Mouse (Mus musculus): ENCODE data around the gene Klk7. TPM values are rescaled to one million over a fixed set of nuclear protein-coding genes. Genes with fewer than 3 reads are reported as not detected.

Klk7 gene
- not detected in 2 replicates for polyA plus RNA-seq (2021; fragmentation: Nextera tagmentation)
- long read RNA-seq, experiment 1, result 0 reads
- long read RNA-seq, experiment 2, result 0 reads

GRCm38 (mm10) chr7:43810994-43811393, at the start of gene Klk7:
Klk7 (plus strand) TSS chr7:43811294.

GRCm38 (mm10) chr7:43768597-43768996, 42.5 kb upstream of the Klk7 start, which contains the start of gene Klk12:
Klk12 (plus strand) TSS chr7:43768897.

DNA sequence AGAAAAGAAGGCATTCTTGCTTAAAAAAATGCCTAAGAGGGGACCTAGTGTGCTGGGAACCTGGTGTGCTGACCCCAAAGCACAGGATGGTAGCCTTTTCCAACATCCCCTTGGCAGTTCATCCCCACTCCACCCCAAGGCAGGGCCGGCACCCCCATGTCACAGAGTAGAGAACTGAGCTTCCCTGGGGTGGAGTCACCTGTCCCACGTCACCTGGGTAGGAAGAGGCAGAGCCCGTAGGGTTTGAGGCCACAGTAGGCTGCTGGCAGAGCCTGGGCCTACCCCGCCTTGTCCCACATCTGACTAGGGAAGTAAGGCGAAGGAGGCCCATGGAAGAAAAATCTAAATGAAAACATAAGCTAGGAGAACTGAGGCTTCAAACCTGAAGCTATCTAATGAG, 36.7 kb upstream of the Klk7 start, which contains the start of gene Klk11:
TSS of gene Klk11 (plus strand) at position 241 of the 400 bp plus-strand sequence.

GRCm38 (mm10) chr7:43780746-43781145, 30.3 kb upstream of the Klk7 start, which contains the start of gene Klk10:
Klk10 (plus strand) TSS chr7:43781035.

GRCm38 (mm10) chr7:43791591-43791990, 19.5 kb upstream of the Klk7 start, which contains the start of gene Klk9:
Klk9 (plus strand) TSS chr7:43791891.

GRCm38 (mm10) chr7:43797333-43797769, 13.7 kb upstream of the Klk7 start, which contains the start of gene Klk8:
Klk8 (plus strand) TSS chr7:43797577.

GRCm38 (mm10) chr7:43824199-43824598, 13.1 kb downstream of the Klk7 start, which contains the start of gene Klk6:
Klk6 (plus strand) TSS chr7:43824499.

GRCm38 (mm10) chr7:43841701-43842100, 30.6 kb downstream of the Klk7 start, which contains the start of gene Klk5:
Klk5 (plus strand) TSS chr7:43841971.

Other genes with a start within 250 kb of the Klk7 start
- gene Zfp658, start 249.0 kb upstream of the Klk7 start, polyA plus RNA-seq (2021; fragmentation: Nextera tagmentation), result 1.2 and 1.6 TPM in 2 replicates
- 5.4 and 5.5 TPM in 2 replicates for gene Zfp719, start 231.7 kb upstream of the Klk7 start, polyA plus RNA-seq (2021; fragmentation: Nextera tagmentation)
- not detected in 2 replicates for gene Zfp819, start 204.1 kb upstream of the Klk7 start, polyA plus RNA-seq (2021; fragmentation: Nextera tagmentation)
- gene Ceacam18, start 176.6 kb upstream of the Klk7 start, polyA plus RNA-seq (2021; fragmentation: Nextera tagmentation), result not detected in 2 replicates
- 0.54 and 0.59 TPM in 2 replicates for gene Siglece, start 151.1 kb upstream of the Klk7 start, polyA plus RNA-seq (2021; fragmentation: Nextera tagmentation)
- 5.3 and 6.3 TPM in 2 replicates for gene Ctu1, start 139.3 kb upstream of the Klk7 start, polyA plus RNA-seq (2021; fragmentation: Nextera tagmentation)
- gene Klk14, start 120.9 kb upstream of the Klk7 start, polyA plus RNA-seq (2021; fragmentation: Nextera tagmentation), result not detected in 2 replicates
- not detected in 2 replicates for gene Klk13, start 98.7 kb upstream of the Klk7 start, polyA plus RNA-seq (2021; fragmentation: Nextera tagmentation)
- gene Klk12, start 42.4 kb upstream of the Klk7 start, polyA plus RNA-seq (2021; fragmentation: Nextera tagmentation), result not detected in 2 replicates
- gene Klk11, start 36.7 kb upstream of the Klk7 start, polyA plus RNA-seq (2021; fragmentation: Nextera tagmentation), result not detected in 2 replicates
- 0.15 and 0.34 TPM in 2 replicates for gene Klk10, start 30.3 kb upstream of the Klk7 start, polyA plus RNA-seq (2021; fragmentation: Nextera tagmentation)
- not detected in 2 replicates for gene Klk9, start 19.4 kb upstream of the Klk7 start, polyA plus RNA-seq (2021; fragmentation: Nextera tagmentation)
- gene Klk8, start 13.7 kb upstream of the Klk7 start, polyA plus RNA-seq (2021; fragmentation: Nextera tagmentation), result 9.7 and 10.3 TPM in 2 replicates
- gene Klk6, start 13.2 kb downstream of the Klk7 start, polyA plus RNA-seq (2021; fragmentation: Nextera tagmentation), result 7.3 and 12.8 TPM in 2 replicates
- gene Klk5, start 30.7 kb downstream of the Klk7 start, polyA plus RNA-seq (2021; fragmentation: Nextera tagmentation), result not detected in 2 replicates
- not detected in 2 replicates for gene Klk4, start 69.9 kb downstream of the Klk7 start, polyA plus RNA-seq (2021; fragmentation: Nextera tagmentation)
- not detected in 2 replicates for gene Klk15, start 122.4 kb downstream of the Klk7 start, polyA plus RNA-seq (2021; fragmentation: Nextera tagmentation)
- gene Klk1b8, start 139.4 kb downstream of the Klk7 start, polyA plus RNA-seq (2021; fragmentation: Nextera tagmentation), result not detected in 2 replicates
- gene Klk1b1, start 155.5 kb downstream of the Klk7 start, polyA plus RNA-seq (2021; fragmentation: Nextera tagmentation), result not detected in 2 replicates
- not detected in 2 replicates for gene Klk1b9, start 164.8 kb downstream of the Klk7 start, polyA plus RNA-seq (2021; fragmentation: Nextera tagmentation)
- gene Klk1b11, start 184.6 kb downstream of the Klk7 start, polyA plus RNA-seq (2021; fragmentation: Nextera tagmentation), result not detected in 2 replicates
- not detected in 2 replicates for gene Klk1b26, start 200.9 kb downstream of the Klk7 start, polyA plus RNA-seq (2021; fragmentation: Nextera tagmentation)
- not detected in 2 replicates for gene Klk1b27, start 241.0 kb downstream of the Klk7 start, polyA plus RNA-seq (2021; fragmentation: Nextera tagmentation)